ENCODE assay signal across 17 mouse cellular contexts in genomic region chr9:96087671-96088070, GRCm38 (mm10).
"Had no signal": no experiment of that assay in that cellular context is flagged by ENCODE, and none has a peak within 500 bp of the region (broad histone marks: within the 10 kb centered on the region; RNA-seq: fewer than 3 reads in every experiment).

No protein-coding gene starts in this region.

- DNase-seq: layer of hippocampus, postnatal 36 days; lung, adult 18-20 months; lung, postnatal 10 days; lung, postnatal 36 days; thymus, adult 18-20 months; thymus, postnatal 36 days had no signal

- H3K4me1 ChIP-seq: liver, embryonic 12.5 days; liver, embryonic 15.5 days; lung, embryonic 15.5 days; midbrain, embryonic 10.5 days; midbrain, embryonic 13.5 days; neural tube, embryonic 13.5 days had no signal

- H3K4me3 ChIP-seq: left cerebral cortex, adult 2 months; liver, embryonic 12.5 days; liver, embryonic 15.5 days; lung, embryonic 15.5 days; megakaryocyte, embryonic 14.5 days; midbrain, embryonic 10.5 days; midbrain, embryonic 13.5 days; myocyte; neural tube, embryonic 13.5 days had no signal

- H3K27ac ChIP-seq: left cerebral cortex, adult 2 months; liver, embryonic 12.5 days; liver, embryonic 15.5 days; lung, embryonic 15.5 days; midbrain, embryonic 10.5 days; midbrain, embryonic 13.5 days; neural tube, embryonic 13.5 days had no signal

- H3K9me3 ChIP-seq: liver, embryonic 15.5 days; lung, embryonic 15.5 days; midbrain, embryonic 10.5 days; midbrain, embryonic 13.5 days; neural tube, embryonic 13.5 days had no signal

- H3K27me3 ChIP-seq: lung, embryonic 15.5 days; megakaryocyte, embryonic 14.5 days; midbrain, embryonic 13.5 days; neural tube, embryonic 13.5 days had no signal

- H3K36me3 ChIP-seq: liver, embryonic 12.5 days; liver, embryonic 15.5 days; lung, embryonic 15.5 days; midbrain, embryonic 10.5 days; midbrain, embryonic 13.5 days; neural tube, embryonic 13.5 days had no signal

- H3K4me2 ChIP-seq: liver, embryonic 12.5 days; liver, embryonic 15.5 days; lung, embryonic 15.5 days; midbrain, embryonic 13.5 days; neural tube, embryonic 13.5 days had no signal

- ATAC-seq: intestine, postnatal 0 days; liver, embryonic 12.5 days; midbrain, embryonic 13.5 days; midbrain, embryonic 16.5 days had no signal

- H3K9ac ChIP-seq: liver, embryonic 12.5 days; liver, embryonic 15.5 days; lung, embryonic 15.5 days; midbrain, embryonic 13.5 days; neural tube, embryonic 13.5 days had no signal
